ENCODE assay signal across 18 mouse cellular contexts in genomic region chr13:43861424-43861823, GRCm38 (mm10).
A peak's percentile ranks its signal among the peaks of the same experiment; 100 is the strongest.
DNase-seq lines count a peak whose midpoint lies in the region; ATAC-seq and TF ChIP-seq lines count a peak whose summit lies in the region.
"Had no signal": no experiment of that assay in that cellular context is flagged by ENCODE, and none has a peak within 500 bp of the region (broad histone marks: within the 10 kb centered on the region; RNA-seq: fewer than 3 reads in every experiment).

No protein-coding gene starts in this region.

- peak overlapping the region; percentile 42 for H3K27ac ChIP-seq in liver, adult 2 months (replicated peaks; ENCODE audit: insufficient read depth, low read depth, low read length)
- H3K27ac ChIP-seq in liver, postnatal 0 days (ENCODE audit: low read depth), result no peak overlapping the region
- H3K27ac ChIP-seq in kidney, adult 2 months (ENCODE audit: insufficient read depth, low read depth, low read length), result peak overlapping the region; percentile 76
- peak overlapping the region; percentile 78 for H3K27ac ChIP-seq in kidney, embryonic 16.5 days (ENCODE audit: low read length)
- H3K27ac ChIP-seq: embryonic facial prominence, embryonic 15.5 days; hindbrain, embryonic 14.5 days; liver, embryonic 14.5 days; lung, embryonic 15.5 days had no signal

- H3K79me2 ChIP-seq in liver, adult 2 months (ENCODE audit: control insufficient read depth, insufficient read depth, low read length), result no peaks in the 10 kb centered on the region

- peaks cover 13% of the 10 kb centered on the region for H3K4me1 ChIP-seq in liver, adult 2 months (ENCODE audit: control insufficient read depth, insufficient read depth, low read length)
- peaks cover 9% of the 10 kb centered on the region for H3K4me1 ChIP-seq in liver, postnatal 0 days (ENCODE audit: insufficient read depth)
- peaks cover 27% of the 10 kb centered on the region for H3K4me1 ChIP-seq in kidney, adult 2 months (ENCODE audit: control insufficient read depth, insufficient read depth, low read length)
- H3K4me1 ChIP-seq in kidney, embryonic 16.5 days (ENCODE audit: insufficient read depth, low read length), result peaks cover 49% of the 10 kb centered on the region

- H3K27me3 ChIP-seq in liver, adult 2 months (ENCODE audit: control insufficient read depth, insufficient read depth, low read length), result no peaks in the 10 kb centered on the region
- no peaks in the 10 kb centered on the region for H3K27me3 ChIP-seq in liver, postnatal 0 days (ENCODE audit: insufficient read depth, low read length)
- no peaks in the 10 kb centered on the region for H3K27me3 ChIP-seq in kidney, adult 2 months (replicated peaks; ENCODE audit: control insufficient read depth, insufficient read depth, low read length)
- no peaks in the 10 kb centered on the region for H3K27me3 ChIP-seq in kidney, embryonic 16.5 days (ENCODE audit: insufficient read depth, low read length)
- H3K27me3 ChIP-seq: embryonic facial prominence, embryonic 15.5 days; lung, embryonic 15.5 days had no signal

- 37% methylated on average over 7 of the region's 7 CpGs for WGBS in liver, adult 2 months
- WGBS in liver, postnatal 0 days (ENCODE audit: insufficient replicate concordance), result 51% methylated on average over 7 of the region's 7 CpGs
- 48% methylated on average over 7 of the region's 7 CpGs for WGBS in kidney, adult 2 months
- WGBS in kidney, embryonic 16.5 days, result 44% methylated on average over 7 of the region's 7 CpGs

- 0 out of 2 replicates have a peak overlapping the region, but pooled peaks have one; percentile 14 for H3K9ac ChIP-seq in liver, adult 2 months (ENCODE audit: low read depth, low read length)
- no peak overlapping the region for H3K9ac ChIP-seq in liver, postnatal 0 days (replicated peaks)
- H3K9ac ChIP-seq in kidney, embryonic 16.5 days (replicated peaks; ENCODE audit: low read length), result no peak overlapping the region
- H3K9ac ChIP-seq: embryonic facial prominence, embryonic 15.5 days; hindbrain, embryonic 14.5 days; liver, embryonic 14.5 days; lung, embryonic 15.5 days had no signal

- TF ChIP-seq EP300 in liver, postnatal 0 days (IDR thresholded peaks at IDR 0.05; ENCODE audit: low read depth), result no peak

- no peaks in the 10 kb centered on the region for H3K9me3 ChIP-seq in liver, postnatal 0 days (ENCODE audit: low read length)
- H3K9me3 ChIP-seq in kidney, embryonic 16.5 days (ENCODE audit: low read length), result no peaks in the 10 kb centered on the region
- H3K9me3 ChIP-seq: embryonic facial prominence, embryonic 15.5 days; lung, embryonic 15.5 days had no signal

- TF ChIP-seq CTCF in liver, adult 2 months (IDR thresholded peaks at IDR 0.05; ENCODE audit: low read depth, low read length), result no peak
- TF ChIP-seq CTCF in liver, postnatal 0 days (IDR thresholded peaks at IDR 0.05; ENCODE audit: low read depth), result no peak
- TF ChIP-seq CTCF in kidney, adult 2 months (conservative IDR thresholded peaks at IDR 0.05; ENCODE audit: insufficient read depth, insufficient read length, low read depth, low read length), result no peak

- no peak for TF ChIP-seq POLR2A in liver, adult 2 months (IDR thresholded peaks at IDR 0.05; ENCODE audit: extremely low read depth, insufficient read depth, low read length)
- TF ChIP-seq POLR2A in kidney, adult 2 months (IDR thresholded peaks at IDR 0.05; ENCODE audit: low read depth, low read length), result no peak

- H3K4me3 ChIP-seq in liver, adult 2 months (ENCODE audit: insufficient read depth, low read depth, low read length), result no peak overlapping the region
- H3K4me3 ChIP-seq in liver, postnatal 0 days (ENCODE audit: low read depth, low read length), result no peak overlapping the region
- no peak overlapping the region for H3K4me3 ChIP-seq in kidney, adult 2 months (ENCODE audit: insufficient read depth, low read depth, low read length)
- H3K4me3 ChIP-seq in kidney, embryonic 16.5 days (ENCODE audit: low read length), result no peak overlapping the region
- H3K4me3 ChIP-seq: embryonic facial prominence, embryonic 15.5 days; lung, embryonic 15.5 days had no signal

- no peak for DNase-seq in liver, adult 2 months (ENCODE audit: extremely low read depth, low read depth, low spot score)
- DNase-seq in liver, postnatal 0 days, result no peak
- DNase-seq in kidney, adult 2 months, result peak; percentile 45
- DNase-seq in heart, adult 8-10 months (ENCODE audit: low spot score), result no peak
- DNase-seq in heart, adult 11 months, result no peak
- no peak for DNase-seq in ovary, postnatal 36 days (ENCODE audit: low spot score)
- DNase-seq: cerebellum, adult 11 months; cerebellum, adult 9-11 months; gastrocnemius, postnatal 25 days; heart, postnatal 4 days; lung, postnatal 36 days had no signal

- no peak for ATAC-seq in liver, postnatal 0 days
- ATAC-seq in kidney, embryonic 16.5 days (ENCODE audit: low FRiP score, low TSS enrichment), result no peak
- ATAC-seq: forebrain, embryonic 14.5 days; inflammation-experienced regulatory T-cells, adult 6 months had no signal

- no peaks in the 10 kb centered on the region for H3K36me3 ChIP-seq in liver, adult 2 months (ENCODE audit: control insufficient read depth, insufficient read depth, low read length)
- H3K36me3 ChIP-seq in liver, postnatal 0 days (replicated peaks; ENCODE audit: insufficient read depth, low read length), result no peaks in the 10 kb centered on the region
- no peaks in the 10 kb centered on the region for H3K36me3 ChIP-seq in kidney, adult 2 months (ENCODE audit: control insufficient read depth, insufficient read depth, low read length)
- H3K36me3 ChIP-seq in kidney, embryonic 16.5 days (ENCODE audit: insufficient read depth, low read length), result no peaks in the 10 kb centered on the region
- H3K36me3 ChIP-seq: embryonic facial prominence, embryonic 15.5 days; lung, embryonic 15.5 days had no signal

- no peak overlapping the region for H3K4me2 ChIP-seq in liver, postnatal 0 days (ENCODE audit: low read depth, low read length)
- H3K4me2 ChIP-seq in kidney, embryonic 16.5 days (replicated peaks; ENCODE audit: low read depth, low read length), result no peak overlapping the region
- H3K4me2 ChIP-seq: embryonic facial prominence, embryonic 15.5 days; hindbrain, embryonic 14.5 days; lung, embryonic 15.5 days had no signal
